Mouse (Mus musculus) embryonic facial prominence, embryonic 11.5 days (tissue): ENCODE measurements around the gene Cldn10. TPM values are rescaled to one million over a fixed set of nuclear protein-coding genes. Genes with fewer than 3 reads are reported as not detected.
"Not testable (repeated sequence)": the region's sequence is repeated elsewhere in the genome, so short reads cannot be mapped to it uniquely, and the experiment has no call there.

Source experiments
- ATAC-seq: fragments of 200-750 bp; cut with Nextera tagmentation; replicated peaks from 2 replicates; pipeline ENCODE4 v1.8.0; 2017; ENCODE audit warnings: low read depth; ENCODE audit not compliant: insufficient number of reproducible peaks, low FRiP score, low TSS enrichment
- DNase-seq: peaks from one replicate; pipeline ENCODE4 v3.0.0-alpha.2; 2015; ENCODE audit warnings: low spot score
- H3K27ac ChIP-seq: fragments of 300-500 bp; sonication (generic); replicated peaks from 2 replicates; pipeline ENCODE4 v1.5.1; 2014; ENCODE audit warnings: mild to moderate bottlenecking, low read depth, low read length, control low read depth
- H3K27me3 ChIP-seq: fragments of 300-500 bp; sonication (generic); 2 replicates; pipeline ENCODE4 v1.6.1; 2014; ENCODE audit warnings: mild to moderate bottlenecking, low read length, moderate library complexity, mixed read lengths; ENCODE audit not compliant: control insufficient read depth, insufficient read depth
- H3K36me3 ChIP-seq: fragments of 300-500 bp; sonication (generic); replicated peaks from 2 replicates; pipeline ENCODE4 v1.6.1; 2014; ENCODE audit warnings: low read depth, mild to moderate bottlenecking, low read length, moderate library complexity, mixed read lengths; ENCODE audit not compliant: control insufficient read depth, insufficient read depth
- H3K4me1 ChIP-seq: fragments of 300-500 bp; sonication (generic); 2 replicates; pipeline ENCODE4 v1.6.1; 2014; ENCODE audit warnings: low read length, mixed read lengths; ENCODE audit not compliant: control insufficient read depth, insufficient read depth
- H3K4me2 ChIP-seq: fragments of 300-500 bp; sonication (generic); 2 replicates; pipeline ENCODE4 v1.6.1; 2014; ENCODE audit warnings: low read depth, mild to moderate bottlenecking, control low read depth, low read length, moderate library complexity
- H3K4me3 ChIP-seq: fragments of 300-500 bp; sonication (generic); 2 replicates; pipeline ENCODE4 v1.5.1; 2014; ENCODE audit warnings: low read depth, low read length, control low read depth
- H3K9ac ChIP-seq: fragments of 300-500 bp; sonication (generic); replicated peaks from 2 replicates; pipeline ENCODE4 v1.6.1; 2014; ENCODE audit warnings: mild to moderate bottlenecking, control low read depth, low read length
- H3K9me3 ChIP-seq: fragments of 300-500 bp; sonication (generic); replicated peaks from 2 replicates; pipeline ENCODE4 v1.6.1; 2016; ENCODE audit warnings: mild to moderate bottlenecking, low read length, inconsistent platforms, mixed read lengths; ENCODE audit not compliant: control insufficient read depth
- WGBS: fragments of 180-500 bp; shearing (Covaris S2); extraction: QIAGEN DNeasy Blood & Tissue Kit; methylation state at CpG from one replicate; pipeline ENCODE4 v1.1.7; 2014; 5-methylcytosine and 5-hydroxymethylcytosine counted together
- polyA plus RNA-seq: library from polyadenylated mRNA; unstranded; fragments of >200 nt; fragmentation: Nextera tagmentation; extraction: Ambion mirVana; gene quantifications from 2 replicates; pipeline ENCODE4 v1.2.1, GENCODE M21; 2014

Gene Cldn10
- polyA plus RNA-seq, 1 experiment from 2014 or later: 2.1 TPM

DNA sequence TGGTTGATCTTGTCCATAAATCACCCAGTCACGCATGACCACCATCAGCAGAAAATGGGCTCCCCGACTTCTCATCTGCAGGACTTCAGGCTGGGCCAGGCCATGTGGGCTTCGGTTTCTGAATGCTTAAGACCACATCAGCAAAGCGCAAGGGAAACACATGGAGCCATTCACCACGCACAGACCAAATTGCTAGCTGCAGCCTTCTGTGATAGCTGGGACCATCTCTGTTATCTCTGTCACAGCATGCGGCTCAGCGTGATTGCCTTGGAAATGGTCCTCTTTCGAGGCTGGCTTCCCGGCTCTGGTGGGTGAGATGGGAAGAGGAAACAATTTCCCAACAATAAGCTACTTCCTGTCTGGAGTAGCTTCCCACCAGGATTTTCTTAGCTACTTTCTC is 12.2 kb downstream of the Cldn10 start:
- Histone ChIP-seq H3K27ac (no peak overlapping the region), H3K4me2 (no peak overlapping the region), H3K27me3 (no peaks in the 10 kb centered on the region), H3K9ac (no peak overlapping the region), H3K4me3 (no peak overlapping the region), H3K4me1 (no peaks in the 10 kb centered on the region), H3K9me3 (no peaks in the 10 kb centered on the region), H3K36me3 (no peaks in the 10 kb centered on the region)
- 70% methylated on average over 9 of the region's 9 CpGs for WGBS
- DNase-seq (no peak), ATAC-seq (no peak)

DNA sequence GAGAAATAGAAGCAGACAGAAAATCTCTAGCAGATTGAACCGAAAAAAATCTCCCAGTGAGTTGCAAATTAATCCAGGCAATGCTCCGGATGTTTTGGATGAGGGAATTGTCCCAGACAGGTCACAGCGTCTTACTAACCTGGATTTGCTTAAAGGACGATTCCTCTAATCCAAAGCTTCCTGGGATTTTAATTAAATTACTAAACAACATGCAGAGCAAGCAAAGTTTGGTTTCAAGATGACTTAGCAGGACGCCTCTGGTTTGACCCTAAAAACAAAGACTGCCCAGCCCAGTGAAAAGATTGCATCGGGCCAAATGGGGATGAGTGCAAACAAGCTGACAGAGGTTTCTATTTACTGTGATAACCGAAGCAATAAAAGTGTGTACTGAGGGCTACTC is 16.2 kb downstream of the Cldn10 start:
- no peak overlapping the region for H3K9ac ChIP-seq
- H3K9me3 ChIP-seq: no peaks in the 10 kb centered on the region
- H3K4me3 ChIP-seq: no peak overlapping the region
- no peaks in the 10 kb centered on the region for H3K4me1 ChIP-seq
- WGBS: 27% methylated on average over 7 of the region's 7 CpGs
- H3K36me3 ChIP-seq: no peaks in the 10 kb centered on the region
- ATAC-seq (no peak), DNase-seq (no peak)
- H3K4me2 ChIP-seq: no peak overlapping the region
- no peak overlapping the region for H3K27ac ChIP-seq
- H3K27me3 ChIP-seq: no peaks in the 10 kb centered on the region

DNA sequence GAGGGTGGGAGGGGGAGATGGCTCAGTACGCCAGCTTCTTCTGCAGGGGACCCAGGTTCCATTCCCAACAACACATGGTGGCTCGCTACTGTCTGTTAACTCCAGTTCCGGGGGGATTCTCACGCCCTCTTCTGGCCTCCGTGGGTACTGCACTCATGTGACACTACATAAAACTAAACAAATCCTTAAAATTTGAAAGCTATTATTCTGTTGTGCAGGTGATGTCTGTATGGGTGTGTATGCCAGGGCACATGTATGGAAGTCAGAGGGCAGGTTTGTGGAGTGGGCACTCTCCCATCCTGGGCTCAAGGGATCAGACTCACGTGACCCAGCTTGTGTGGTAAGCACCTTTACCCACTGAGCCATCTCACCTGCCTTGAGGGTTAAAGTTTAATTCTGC is 16.6 kb downstream of the Cldn10 start:
- no peak for DNase-seq
- no peaks in the 10 kb centered on the region for H3K36me3 ChIP-seq
- 26% methylated on average over 6 of the region's 6 CpGs for WGBS
- no peak overlapping the region for H3K4me2 ChIP-seq
- H3K4me1 ChIP-seq: no peaks in the 10 kb centered on the region
- H3K9ac ChIP-seq: no peak overlapping the region
- H3K27me3 ChIP-seq: no peaks in the 10 kb centered on the region
- ATAC-seq: no peak
- no peak overlapping the region for H3K27ac ChIP-seq
- H3K9me3 ChIP-seq: no peaks in the 10 kb centered on the region
- H3K4me3 ChIP-seq: no peak overlapping the region

GRCm38 (mm10) chr14:118807653-118808052 is 19.9 kb downstream of the Cldn10 start:
- Histone ChIP-seq H3K4me3 (no peak overlapping the region), H3K9me3 (no peaks in the 10 kb centered on the region), H3K4me1 (no peaks in the 10 kb centered on the region), H3K27ac (no peak overlapping the region), H3K4me2 (no peak overlapping the region), H3K9ac (no peak overlapping the region), H3K36me3 (no peaks in the 10 kb centered on the region), H3K27me3 (no peaks in the 10 kb centered on the region)
- ATAC-seq: no peak
- no peak for DNase-seq
- WGBS: 93% methylated on average over 5 of the region's 5 CpGs

DNA sequence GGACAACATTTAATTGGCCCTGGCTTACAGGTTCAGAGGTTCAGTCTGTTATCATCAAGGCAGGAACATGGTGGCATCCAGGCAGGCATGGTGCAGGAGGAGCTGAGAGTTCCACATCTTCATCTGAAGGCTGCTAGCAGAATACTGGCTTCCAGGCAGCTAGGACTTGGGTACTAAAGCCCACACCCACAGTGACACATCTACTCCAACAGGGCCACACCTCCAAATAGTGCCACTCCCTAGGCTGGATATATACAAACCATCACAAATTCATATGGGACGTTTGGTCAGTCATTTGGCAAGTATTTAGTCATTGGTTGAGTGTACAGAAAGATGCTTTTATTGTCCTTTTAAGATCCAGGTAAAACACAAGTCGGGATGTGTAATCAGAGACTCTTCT is 20.5 kb downstream of the Cldn10 start:
- WGBS: 80% methylated on average over 2 of the region's 2 CpGs

DNA sequence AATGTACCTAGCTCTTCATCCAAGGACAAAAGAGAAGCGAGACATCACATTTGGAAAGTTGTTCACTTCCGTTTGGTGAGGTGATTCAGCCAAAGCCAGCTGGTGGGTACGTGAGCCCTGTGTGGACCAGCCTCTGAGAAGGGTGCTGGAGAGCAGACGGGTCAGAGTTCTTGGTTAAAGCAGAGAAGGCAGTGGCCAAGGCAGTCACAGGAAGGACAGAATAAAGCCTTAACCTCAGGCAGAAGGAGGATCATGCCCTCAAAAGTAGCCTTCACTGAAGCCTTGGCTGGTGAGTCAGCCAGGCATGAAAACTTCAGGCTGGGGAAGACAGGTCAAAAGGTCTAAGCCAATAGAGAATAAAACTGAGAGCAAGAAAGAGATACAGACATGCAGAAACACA is 22.0 kb downstream of the Cldn10 start:
- no peak for ATAC-seq
- no peaks in the 10 kb centered on the region for H3K36me3 ChIP-seq
- no peak overlapping the region for H3K4me3 ChIP-seq
- no peak overlapping the region for H3K4me2 ChIP-seq
- no peak for DNase-seq
- H3K9ac ChIP-seq: no peak overlapping the region
- no peaks in the 10 kb centered on the region for H3K27me3 ChIP-seq
- H3K27ac ChIP-seq: no peak overlapping the region
- no peaks in the 10 kb centered on the region for H3K9me3 ChIP-seq
- no peaks in the 10 kb centered on the region for H3K4me1 ChIP-seq
- 84% methylated on average over 4 of the region's 4 CpGs for WGBS

More for the DNA sequence above, 20.5 kb downstream of the Cldn10 start:
- ATAC-seq, H3K9ac ChIP-seq, H3K27me3 ChIP-seq, H3K4me2 ChIP-seq, H3K9me3 ChIP-seq, H3K4me1 ChIP-seq, H3K36me3 ChIP-seq, DNase-seq, H3K27ac ChIP-seq, H3K4me3 ChIP-seq: not testable (repeated sequence)

GRCm38 (mm10) chr14:118811256-118811655 is 23.5 kb downstream of the Cldn10 start:
- not testable (repeated sequence) for H3K9me3 ChIP-seq, DNase-seq, H3K9ac ChIP-seq, H3K36me3 ChIP-seq, H3K4me2 ChIP-seq, H3K27me3 ChIP-seq, H3K4me1 ChIP-seq, H3K4me3 ChIP-seq, H3K27ac ChIP-seq, ATAC-seq

GRCm38 (mm10) chr14:118813111-118813510 is 25.4 kb downstream of the Cldn10 start:
- H3K36me3 ChIP-seq: no peaks in the 10 kb centered on the region
- no peak for ATAC-seq
- DNase-seq: no peak
- H3K27me3 ChIP-seq: no peaks in the 10 kb centered on the region
- H3K9ac ChIP-seq: no peak overlapping the region
- H3K9me3 ChIP-seq: no peaks in the 10 kb centered on the region
- H3K27ac ChIP-seq: no peak overlapping the region
- no peak overlapping the region for H3K4me2 ChIP-seq
- 74% methylated on average over 7 of the region's 7 CpGs for WGBS
- no peak overlapping the region for H3K4me3 ChIP-seq
- H3K4me1 ChIP-seq: no peaks in the 10 kb centered on the region
